Mouse (Mus musculus) right cerebral cortex, adult 18-20 months (tissue): ENCODE measurements at regions not wholly inside any gene's neighbourhood (a gene's known extent, or its start where the extent isn't known, plus 50 kb on each side); places are given as distances from the start of the nearest gene placed in this dataset.
A peak's percentile ranks its signal among the peaks of the same experiment; 100 is the strongest.

ENCODE experiments used
- DNase-seq: peaks from one replicate; pipeline ENCODE4 v3.0.0; 2022; ENCODE audit warnings: mixed read lengths

DNA sequence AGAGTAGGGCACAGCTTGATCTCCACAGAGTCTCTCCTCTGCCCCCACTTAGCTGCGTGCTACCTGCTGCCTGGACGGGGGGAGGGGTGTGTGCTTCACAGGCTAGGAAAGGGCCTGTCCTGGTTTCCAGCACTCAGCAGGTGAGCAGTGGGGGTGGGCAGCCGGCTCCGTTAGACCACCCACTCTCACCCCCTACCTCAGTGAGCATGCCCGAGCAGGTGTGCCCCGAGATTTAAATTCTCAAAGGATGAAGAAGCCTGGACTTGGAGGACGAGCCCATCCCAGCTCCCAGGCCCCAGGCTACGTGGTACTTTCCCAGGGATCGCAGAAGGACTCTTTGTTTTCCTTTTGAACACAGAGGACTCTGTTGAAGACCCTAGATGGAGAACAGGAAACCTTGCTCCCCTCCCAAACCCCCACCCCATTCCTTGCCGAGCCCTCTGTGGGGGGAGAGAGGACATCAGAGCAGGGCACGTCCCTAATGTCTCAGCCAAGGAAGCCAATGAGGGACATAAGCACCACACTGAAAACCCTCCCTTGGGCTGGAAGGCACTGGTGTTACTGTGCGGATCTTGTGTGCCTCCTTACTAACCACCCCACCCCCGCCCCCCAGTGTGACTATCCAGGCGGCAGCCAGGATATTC is 161.5 kb downstream of the Rpl14 start:
- no peak for DNase-seq

DNA sequence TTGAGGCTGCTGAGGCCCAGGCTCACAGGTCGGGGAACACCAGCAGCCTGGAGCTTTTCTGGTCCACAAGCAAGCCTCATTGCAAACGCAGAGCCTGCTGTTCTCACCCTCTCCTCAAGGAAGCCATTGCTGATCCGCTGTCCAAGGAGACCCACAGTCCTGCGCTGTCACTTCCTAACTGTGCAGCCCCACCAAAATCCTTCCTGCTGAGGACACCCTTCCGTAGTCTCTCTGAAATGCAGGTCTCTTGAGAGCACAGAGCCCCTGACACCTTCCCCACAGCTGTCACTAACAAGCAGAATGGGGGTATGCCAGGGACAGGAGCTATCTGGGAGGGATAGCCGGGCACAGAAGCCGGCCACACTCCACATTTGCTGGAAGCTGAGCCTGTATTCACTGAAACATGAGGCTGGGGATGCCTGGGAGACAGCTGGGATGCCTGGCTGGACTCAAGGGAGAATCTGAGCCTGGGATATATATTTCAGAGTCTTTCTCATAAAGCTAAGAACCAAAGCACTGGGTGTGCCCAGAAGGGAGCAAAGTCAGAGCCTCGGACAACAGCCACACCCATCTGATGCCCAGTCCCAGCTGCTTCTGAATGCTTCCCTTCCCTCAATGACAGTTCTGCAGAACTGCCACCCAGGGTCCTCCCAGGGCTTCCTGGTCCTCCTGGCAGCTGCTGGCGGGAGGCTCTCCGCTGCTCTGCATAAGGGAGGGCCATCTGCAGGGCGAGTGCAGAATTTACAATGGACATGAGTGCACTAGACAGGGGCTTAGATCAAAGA is 162.6 kb downstream of the Rpl14 start:
- no peak for DNase-seq

DNA sequence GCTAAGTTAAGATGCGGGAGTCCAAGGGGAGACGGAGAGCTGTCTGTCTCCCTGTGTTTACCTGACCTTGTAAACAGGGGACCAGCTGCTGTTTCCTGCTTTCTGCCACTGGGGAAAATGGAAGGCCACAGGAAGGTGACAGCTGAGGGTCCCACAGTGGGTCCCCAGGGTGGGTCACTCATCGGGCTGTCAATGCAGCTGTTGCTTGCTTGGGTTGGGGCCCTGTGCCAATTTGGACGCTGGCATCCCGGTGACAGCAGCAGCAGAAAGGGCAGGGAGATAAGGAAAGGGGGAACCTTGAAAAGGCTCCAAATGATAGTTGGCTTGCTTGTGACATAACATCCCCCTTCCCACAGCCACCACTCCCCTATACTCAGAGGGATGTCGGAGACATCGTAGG is 164.0 kb downstream of the Rpl14 start:
- no peak for DNase-seq

DNA sequence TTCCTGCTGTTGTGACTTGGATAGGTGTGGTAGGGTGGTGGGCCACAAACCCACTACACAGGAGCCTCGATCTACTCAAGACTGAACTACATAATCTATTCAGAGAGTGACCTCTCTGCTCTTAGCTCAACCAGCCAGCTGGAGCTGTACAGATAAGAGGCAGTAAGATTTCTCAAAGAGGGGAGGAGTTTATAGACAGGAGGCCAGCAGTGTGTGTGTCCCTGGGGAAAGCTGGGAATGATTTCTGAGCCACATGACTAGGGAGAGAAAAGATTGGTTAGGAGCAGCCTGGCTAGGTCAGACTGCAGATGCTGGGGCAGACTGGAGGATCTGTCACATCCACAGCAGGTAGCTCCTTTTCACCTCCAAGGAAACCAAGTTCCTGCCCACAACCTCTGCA is 166.7 kb downstream of the Rpl14 start:
- DNase-seq = no peak

DNA sequence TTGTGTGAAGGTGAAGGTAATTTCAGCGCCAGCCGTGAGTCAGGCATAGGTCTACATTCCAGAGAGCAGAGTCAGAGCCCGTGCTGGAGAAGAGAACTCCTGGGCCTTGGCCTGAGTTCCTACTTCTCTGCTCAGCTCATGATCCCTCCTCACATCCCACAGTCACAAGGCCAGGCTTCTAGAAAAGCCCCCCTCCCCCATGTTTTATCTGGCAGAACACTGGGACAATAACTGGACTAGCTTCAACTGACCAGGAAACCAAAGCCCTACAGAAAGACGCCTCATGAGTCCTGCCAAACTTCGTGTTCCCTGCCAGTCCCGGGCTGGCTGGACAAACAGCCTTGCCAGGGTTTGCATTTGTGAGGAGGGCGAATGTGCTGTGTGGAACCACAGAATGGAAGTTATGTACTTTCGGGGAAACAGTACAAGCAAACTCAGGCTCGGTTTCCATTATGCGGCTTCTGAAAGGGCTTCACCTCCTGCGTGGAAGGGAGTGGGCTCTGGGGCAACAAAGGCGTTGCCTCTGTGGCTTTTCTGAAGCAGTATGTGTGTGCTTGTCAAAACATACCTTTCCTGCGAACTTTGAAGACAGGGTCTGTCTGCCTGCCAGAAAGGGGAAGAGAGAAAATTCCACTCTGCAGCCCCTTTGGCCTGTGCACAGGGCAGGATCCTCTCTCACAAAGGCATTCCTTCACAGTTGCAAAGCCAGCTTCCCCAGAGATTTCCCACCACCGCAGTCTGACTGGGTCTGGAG is 168.1 kb downstream of the Rpl14 start:
- peak; percentile 31 for DNase-seq

DNA sequence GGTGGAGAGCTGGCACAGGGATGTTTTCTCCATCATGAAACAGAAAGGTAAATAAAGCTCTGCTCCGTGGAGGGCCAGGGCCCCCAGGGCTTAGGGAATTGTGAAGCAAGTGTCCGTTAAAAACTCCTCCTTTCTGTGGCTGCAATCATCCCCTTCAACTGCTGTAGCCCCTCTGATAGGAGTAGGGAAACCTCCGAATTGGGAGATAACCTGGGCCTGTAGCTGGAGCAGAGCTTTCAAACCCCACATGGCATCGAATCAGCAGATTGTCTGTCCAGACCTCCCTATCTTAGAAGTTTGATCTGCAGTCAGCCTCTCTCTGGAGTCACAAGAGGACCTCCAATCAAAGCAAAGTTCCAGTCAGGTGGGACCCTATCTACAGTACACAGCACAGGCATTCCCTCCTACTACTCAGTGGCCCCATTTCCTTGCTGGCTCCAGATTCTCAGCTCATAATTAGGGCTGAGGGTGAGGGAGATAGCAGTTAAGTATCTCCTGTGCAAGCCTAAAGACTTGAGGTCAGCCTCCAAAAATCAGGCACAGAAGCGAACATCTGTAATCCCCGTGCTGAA is 168.8 kb downstream of the Rpl14 start:
- no peak for DNase-seq

DNA sequence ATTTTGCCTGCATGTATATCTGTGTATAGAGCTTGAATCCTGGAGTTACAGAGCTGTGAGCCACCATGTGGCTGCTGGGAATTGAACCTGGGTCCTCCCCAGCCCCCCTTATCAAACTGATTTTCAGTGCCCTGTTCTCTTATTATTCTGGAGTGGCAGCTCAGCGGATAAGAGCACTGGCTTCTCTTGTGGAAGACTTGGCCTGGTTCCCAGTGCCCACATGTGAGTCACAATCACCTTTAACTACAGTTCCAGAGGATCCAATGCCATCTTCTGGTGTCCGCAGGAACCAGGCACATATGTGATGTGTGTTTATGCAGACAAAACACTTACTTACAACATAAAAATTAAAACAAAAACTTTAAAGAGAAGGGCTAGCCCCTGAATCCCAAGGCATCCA is 170.3 kb downstream of the Rpl14 start:
- no peak for DNase-seq

DNA sequence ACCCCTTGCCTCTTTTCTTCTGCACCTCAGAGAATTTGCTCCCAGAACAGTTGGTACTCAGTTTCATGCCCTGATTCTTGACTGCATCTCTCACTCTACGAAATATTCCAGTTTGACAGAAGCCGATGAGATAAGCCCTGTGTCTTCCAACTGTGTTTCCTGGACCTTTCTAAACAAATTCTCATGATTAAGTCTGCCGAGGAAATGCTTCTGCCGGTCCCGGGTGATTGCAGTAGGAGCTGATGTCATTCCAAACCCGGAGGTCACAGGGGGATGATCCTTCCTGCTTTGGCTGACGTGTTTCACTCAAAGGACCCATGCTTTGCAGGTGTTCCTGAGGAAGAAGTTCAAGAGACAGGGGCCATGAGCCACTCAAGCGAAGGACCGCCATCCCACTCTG is 172.2 kb downstream of the Rpl14 start:
- DNase-seq = no peak

DNA sequence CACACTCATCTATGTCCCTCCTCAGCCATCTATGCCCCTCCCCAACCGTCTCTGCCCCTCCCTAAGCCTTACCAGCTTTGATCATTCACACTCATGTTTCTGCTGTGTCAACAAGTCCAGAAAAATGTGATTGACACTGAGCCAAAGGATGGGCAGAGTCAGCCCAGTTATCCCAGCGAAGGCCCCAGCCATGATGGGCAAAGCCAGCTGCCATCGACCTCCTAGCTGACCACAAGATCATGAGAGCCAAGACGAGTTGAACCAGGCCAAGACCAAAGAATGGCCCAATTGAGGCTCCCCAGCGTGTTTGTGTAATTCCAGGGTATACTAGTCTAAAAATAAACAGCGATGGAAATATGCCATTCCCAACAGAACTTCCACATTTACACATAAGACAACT is 174.4 kb downstream of the Rpl14 start:
- DNase-seq = no peak

DNA sequence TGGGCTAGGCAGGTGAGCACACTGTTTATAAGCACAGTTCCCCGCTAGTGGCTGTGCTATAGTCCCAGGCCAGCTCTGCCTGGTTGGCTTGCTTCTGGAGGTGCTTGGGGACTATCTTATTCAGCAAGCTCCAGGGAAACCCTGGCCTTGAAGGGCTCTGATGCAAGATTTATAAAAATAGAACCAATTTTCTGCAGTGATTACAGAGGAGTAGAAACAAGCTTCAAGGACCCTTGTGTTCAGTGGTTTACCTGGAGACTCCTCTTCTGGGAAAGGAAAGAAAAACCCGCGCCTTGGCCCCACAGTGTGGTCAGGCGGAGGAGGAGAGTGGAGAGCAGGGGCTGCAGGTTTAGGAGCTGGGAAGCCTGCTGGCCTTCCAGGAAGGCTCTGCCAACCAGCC is 178.2 kb upstream of the Ctnnb1 start:
- no peak for DNase-seq

DNA sequence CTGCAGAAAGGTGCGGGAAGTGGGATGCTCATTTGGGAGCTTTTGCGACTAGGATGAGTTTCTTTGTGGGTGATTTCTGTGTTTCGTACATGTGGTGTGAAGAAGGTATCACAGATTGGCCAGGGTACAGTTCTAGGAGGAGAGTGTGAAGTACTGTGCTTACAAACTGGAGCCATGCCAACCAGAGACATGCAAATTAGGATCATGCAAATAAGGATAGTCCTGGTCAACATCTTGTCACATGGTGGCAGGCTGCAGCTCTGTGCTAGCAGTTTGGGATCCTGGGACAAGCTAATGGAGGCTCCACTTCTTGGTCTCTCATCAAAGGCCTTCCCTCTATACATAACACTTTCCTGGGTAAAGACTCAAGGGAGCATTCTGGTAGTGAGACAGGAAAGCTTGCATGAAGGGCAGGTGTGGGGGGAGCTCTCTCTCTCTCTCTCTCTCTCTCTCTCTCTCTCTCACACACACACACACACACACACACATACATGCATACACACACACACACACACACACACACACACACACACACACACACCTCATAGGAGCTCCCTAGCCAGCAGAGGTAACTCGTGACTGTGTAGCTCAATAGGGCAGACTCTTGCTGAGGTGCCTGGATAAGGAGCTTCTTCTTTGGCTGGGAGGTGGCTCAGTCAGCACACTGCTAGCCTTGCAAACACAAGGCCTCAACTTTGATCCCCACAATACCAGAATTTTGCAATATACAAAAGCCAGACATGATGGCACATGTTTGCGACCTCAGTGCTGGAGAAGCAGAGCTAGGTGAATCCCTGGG is 177.1 kb upstream of the Ctnnb1 start:
- no peak for DNase-seq

DNA sequence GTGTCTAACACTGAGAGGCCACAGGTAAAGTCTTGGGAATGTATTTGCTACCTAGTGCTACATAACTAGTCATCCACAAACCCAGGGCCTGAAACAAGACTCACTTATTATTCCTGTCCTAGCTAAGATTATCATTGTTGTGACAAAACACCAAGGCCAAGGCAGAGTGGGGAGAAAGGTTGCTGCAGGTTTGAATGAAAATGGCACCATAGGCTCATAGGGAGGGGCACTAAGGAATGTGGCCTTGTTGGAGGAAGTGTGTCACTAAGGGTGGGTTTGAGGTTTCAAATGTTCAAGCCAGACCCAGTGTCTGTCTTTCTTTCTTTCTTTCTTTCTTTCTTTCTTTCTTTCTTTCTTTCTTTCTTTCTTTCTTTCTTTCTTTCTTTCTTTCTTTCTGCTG is 174.9 kb upstream of the Ctnnb1 start:
- no peak for DNase-seq

DNA sequence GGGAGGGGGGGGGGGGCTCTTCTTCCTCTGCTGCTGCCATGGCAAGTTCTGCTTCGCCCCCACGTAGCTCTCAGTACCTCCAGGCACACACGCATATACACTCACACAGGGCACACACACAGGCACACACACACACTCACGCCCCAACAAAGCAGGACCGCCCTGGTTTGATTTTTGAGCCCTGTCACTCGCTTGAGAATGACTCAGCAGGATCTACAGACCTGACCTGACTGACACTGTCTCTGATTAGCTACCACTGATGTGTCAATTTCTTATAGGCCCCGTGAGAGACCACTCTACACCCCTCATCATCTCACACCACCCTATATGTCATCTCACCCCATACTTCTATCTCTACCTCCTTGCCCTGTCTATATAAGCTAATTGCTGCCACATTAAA is 173.5 kb upstream of the Ctnnb1 start:
- no peak for DNase-seq

DNA sequence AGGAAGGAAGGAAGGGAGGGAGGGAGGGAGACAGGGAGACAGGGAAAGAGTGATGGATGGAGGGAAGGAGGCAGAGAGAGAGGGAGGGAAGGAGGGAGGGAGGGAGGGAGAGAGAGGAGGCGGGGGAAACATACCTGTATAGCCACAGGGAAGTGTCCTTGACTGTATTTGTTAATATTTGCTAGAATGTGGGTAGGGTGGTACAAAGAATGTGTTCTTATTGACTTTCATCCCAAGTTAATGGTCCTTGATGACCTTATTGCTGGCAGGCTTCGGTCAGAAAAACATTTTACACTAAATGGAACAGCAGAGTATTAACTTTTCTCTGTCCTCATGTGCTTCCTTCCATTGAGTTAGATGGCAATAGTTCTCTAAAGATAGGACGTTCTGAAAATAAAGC is 171.0 kb upstream of the Ctnnb1 start:
- no peak for DNase-seq

DNA sequence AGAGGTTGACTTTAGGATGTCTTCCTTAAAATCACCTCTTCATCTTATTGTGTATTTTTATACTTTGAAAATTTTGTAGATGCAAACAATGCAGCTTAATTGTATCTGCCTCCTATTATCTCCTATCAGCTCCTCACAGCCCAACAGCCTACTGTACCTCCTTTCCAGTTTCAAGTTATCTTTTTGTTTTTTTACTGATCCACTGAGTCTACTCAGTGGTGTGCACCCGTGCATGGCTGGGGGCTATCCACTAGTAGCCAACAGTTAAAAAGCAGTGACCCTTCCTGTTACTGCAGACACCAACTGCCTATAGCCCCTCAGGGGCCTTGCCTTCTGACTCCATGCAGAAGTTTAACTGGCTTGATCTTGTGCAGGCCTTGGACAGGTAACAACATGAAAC is 170.4 kb upstream of the Ctnnb1 start:
- DNase-seq = no peak

DNA sequence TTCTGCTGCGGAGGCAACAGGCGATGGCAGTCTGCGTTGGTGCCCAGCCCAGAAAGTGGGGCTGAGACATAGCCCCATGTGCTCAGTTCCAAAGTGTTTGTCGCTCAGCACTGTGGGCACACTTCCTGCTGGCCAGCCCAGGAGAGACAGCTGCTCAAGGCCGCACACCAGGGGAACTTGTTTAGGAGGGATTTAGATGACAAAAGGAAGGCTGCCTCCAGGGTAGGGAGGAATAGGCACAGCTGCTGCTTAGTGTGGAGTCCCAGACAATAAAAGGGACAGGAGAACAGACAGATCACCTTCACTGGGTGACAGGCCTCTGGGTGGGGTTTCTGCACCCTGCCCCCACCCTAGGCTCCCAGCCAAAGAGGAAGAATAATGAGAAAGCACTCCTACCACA is 169.2 kb upstream of the Ctnnb1 start:
- DNase-seq = peak; percentile 40

DNA sequence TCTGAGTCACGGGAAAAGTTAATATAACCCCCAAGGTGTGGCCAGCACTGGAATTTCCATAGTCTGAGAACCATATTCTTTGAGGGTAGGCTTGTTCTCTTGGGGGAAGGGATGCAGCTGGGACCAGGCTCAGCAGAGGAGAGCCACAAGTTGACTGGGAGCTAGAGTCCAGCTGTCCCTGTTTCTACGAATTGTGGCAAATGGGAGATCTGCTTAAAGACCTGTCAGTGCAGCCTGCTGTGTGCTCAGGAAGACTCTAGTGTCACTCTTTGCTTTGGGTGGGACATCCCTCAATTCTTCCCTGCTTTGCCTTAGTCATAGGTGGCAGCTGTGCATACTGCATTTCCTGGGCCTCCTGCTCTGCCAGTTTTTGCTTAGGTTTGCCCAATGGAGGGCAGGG is 165.2 kb upstream of the Ctnnb1 start:
- no peak for DNase-seq

DNA sequence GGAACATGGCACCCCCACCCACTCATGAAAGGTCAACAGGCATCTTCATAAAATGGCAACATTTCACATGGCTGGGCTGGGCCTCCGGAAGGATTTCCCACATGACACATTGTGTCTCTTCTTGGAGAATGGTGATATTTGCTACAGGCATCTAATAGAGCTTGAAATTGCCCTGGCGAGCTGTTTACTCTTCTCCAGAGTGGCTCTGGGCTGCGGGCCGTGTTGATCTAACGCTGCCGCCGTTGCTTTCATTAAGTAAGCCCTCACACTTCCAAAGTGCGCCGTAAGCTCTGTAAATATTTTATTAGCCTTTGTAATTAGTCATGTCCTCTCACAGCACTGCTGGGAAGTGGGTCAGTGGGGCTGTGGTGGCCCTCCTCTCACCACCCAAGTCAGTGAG is 164.4 kb upstream of the Ctnnb1 start:
- no peak for DNase-seq

DNA sequence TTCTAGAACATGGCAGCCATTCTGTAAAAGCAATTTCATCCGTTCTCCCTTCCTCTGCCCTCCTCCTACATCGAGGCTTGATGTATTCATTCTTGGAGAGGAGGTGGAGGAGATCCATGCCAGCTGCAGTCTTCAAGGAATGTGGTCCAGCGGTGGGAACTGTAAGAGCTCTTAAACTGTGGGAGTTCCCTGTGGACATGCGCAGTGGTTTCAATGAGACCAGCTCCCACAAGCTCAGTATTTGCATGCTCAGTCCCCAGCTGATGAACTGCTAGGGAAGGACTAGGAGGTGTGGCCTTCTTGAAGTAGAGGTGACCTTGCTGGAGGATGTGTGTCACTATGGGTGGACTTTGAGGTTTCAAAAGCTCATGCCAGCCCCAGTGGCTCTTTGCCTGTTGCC is 163.7 kb upstream of the Ctnnb1 start:
- peak; percentile 8 for DNase-seq

DNA sequence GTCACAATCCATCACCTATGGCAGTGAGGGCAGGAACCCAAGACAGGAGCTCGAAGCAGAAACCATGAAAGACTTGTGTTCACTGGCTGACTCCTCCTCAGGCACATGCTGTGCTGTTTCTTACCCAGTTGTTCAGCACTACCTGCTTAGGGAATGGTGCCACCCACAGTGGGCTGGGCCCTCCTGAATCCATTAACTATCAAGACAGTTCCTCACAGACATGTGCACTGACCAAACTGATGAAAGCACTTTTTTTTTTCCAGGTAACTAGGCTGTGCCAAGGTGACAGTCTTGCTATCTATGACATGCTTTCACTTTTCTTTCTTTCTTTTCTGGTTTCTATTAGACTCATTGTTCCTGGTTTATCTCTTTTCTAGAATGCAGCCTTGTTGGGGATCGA is 162.1 kb upstream of the Ctnnb1 start:
- DNase-seq = no peak

DNA sequence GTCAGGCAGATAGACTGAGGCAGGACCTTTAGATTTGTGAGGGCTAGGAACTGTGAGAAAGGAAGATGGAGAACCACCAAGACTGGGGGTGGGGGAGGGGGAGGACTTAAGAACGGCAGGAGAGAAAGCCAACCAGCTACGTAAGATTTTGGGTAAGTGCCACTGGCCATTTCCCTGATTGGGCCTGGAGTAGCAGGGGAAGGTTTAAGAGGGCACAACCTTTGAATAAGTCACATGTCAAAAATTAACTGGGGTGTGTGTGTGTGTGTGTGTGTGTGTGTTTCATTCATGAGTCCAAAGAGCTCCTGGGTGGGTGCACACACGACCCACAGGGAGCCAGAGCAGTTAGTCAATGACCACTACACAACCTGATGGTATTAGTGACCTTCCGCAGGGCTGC is 161.6 kb upstream of the Ctnnb1 start:
- no peak for DNase-seq

DNA sequence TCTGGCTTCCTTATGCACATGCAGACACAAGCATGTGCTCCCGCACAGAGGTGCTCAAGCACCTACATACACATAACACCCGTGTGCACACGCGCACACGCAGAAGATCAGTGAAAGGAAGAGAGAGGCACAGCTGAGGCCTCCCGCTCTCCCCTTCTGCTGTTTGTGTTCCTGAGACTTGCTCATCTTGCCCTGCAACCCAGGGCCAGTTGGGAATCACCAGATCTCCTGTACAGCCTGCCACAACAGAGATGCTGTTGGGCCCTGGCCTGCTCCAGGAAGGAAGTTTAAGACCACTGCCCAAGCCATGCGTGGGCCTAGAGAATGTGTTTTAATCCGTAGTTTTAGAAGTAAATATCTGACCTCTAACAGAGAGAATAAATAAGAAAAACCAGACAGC is 160.0 kb upstream of the Ctnnb1 start:
- DNase-seq = no peak

DNA sequence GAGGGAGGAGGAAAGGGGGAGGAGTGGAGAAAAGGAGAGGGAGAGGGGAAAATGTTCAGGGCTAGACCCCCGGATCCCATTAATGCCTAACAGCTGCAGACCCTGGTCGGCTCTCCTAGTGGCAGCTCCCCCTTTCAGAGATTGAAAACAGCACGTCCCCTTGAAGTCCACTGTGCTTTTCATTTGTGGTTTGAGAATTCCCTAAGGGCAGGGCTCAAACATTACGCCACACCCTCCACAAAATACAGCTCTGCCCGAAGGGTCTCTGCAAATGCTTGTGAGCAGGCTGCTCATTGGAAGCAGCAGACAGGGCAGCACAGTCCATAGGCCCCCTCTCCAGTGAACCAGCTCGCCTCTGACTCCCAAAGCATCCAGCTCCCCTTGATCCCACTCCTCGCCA is 159.3 kb upstream of the Ctnnb1 start:
- DNase-seq = no peak
